In the genomic region with DNA sequence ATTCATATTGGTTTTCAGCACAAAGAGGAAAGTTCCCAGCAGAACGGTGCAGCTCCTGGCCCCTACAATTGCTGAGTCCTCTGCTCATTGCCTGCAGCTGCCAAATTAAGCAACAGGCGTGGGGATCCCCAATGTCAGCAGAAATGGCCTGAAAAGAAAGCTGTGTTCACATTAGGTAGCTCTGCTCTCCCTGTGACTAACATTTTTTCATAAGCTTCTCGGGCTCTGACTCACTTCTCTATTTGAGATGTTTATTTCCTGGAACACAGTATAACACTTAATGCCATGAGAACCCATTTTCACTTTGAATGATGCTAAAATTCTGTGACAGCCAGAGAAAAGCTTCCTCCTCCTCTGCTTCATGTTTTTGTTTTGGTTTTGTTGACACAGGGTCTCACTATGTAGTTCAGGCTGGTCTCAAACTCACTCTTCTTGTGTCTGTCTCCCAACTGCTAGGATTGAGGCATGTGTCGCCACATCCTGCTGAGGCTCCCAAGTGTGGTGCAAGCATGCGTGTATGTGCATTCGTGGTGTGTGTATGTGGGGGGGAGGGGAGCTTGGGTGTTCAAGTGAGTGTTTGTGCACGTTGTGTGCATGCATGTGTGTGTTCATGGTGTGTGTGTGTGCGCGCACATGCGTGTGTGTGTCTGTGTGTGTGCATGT, we compare ENCODE assay signal across 15 mouse cellular contexts. TPM values are rescaled to one million over a fixed set of nuclear protein-coding genes. Genes with fewer than 3 reads are reported as not detected.
DNase-seq lines count a peak whose midpoint lies in the region; ATAC-seq lines count a peak whose summit lies in the region.
"Had no signal": no experiment of that assay in that cellular context is flagged by ENCODE, and none has a peak within 500 bp of the region (broad histone marks: within the 10 kb centered on the region; RNA-seq: fewer than 3 reads in every experiment).

No protein-coding gene starts in this region.

- H3K9me3 ChIP-seq in heart, embryonic 11.5 days (replicated peaks; ENCODE audit: control insufficient read depth, low read length), result no peaks in the 10 kb centered on the region
- no peaks in the 10 kb centered on the region for H3K9me3 ChIP-seq in limb, embryonic 10.5 days (replicated peaks)
- H3K9me3 ChIP-seq in hindbrain, embryonic 12.5 days (replicated peaks), result no peaks in the 10 kb centered on the region
- H3K9me3 ChIP-seq: G1E; lung, embryonic 15.5 days had no signal

- H3K4me1 ChIP-seq in heart, embryonic 11.5 days (ENCODE audit: control insufficient read depth, insufficient read depth, low read length), result no peaks in the 10 kb centered on the region
- H3K4me1 ChIP-seq in limb, embryonic 10.5 days, result no peaks in the 10 kb centered on the region
- H3K4me1 ChIP-seq in hindbrain, embryonic 12.5 days, result no peaks in the 10 kb centered on the region
- H3K4me1 ChIP-seq: lung, embryonic 15.5 days had no signal

- peak; percentile 10 to 16 for DNase-seq in heart, postnatal 10 days
- DNase-seq in A20 (ENCODE audit: low read depth, low spot score) (peak; percentile 56), adipocyte (ENCODE audit: low spot score) (peak; percentile 44)
- no peak for DNase-seq in left cerebral cortex, postnatal 4 days
- DNase-seq in limb, embryonic 10.5 days (ENCODE audit: low spot score), result no peak
- DNase-seq: cerebellum, postnatal 25 days; heart, postnatal 36 days; right cerebral cortex, adult 18-20 months had no signal

- WGBS in heart, embryonic 11.5 days (ENCODE audit: insufficient replicate concordance), result 72% methylated on average over 10 of the region's 10 CpGs
- 4% methylated on average over 7 of the region's 10 CpGs for WGBS in macrophage (ENCODE audit: missing documents)
- 82% methylated on average over 10 of the region's 10 CpGs for WGBS in limb, embryonic 10.5 days
- WGBS in hindbrain, embryonic 12.5 days, result 79% methylated on average over 10 of the region's 10 CpGs

- no peaks in the 10 kb centered on the region for H3K79me2 ChIP-seq in macrophage (ENCODE audit: inconsistent target)

- intact Hi-C loops in heart, postnatal 10 days (cut with DNase I), result no loop called here
- intact Hi-C loops in left cerebral cortex, postnatal 4 days (cut with DNase I), result no loop called here

- no peak overlapping the region for H3K27ac ChIP-seq in heart, embryonic 11.5 days (ENCODE audit: low read depth, low read length)
- H3K27ac ChIP-seq in macrophage, result peak overlapping the region; percentile 69
- H3K27ac ChIP-seq in limb, embryonic 10.5 days, result no peak overlapping the region
- no peak overlapping the region for H3K27ac ChIP-seq in hindbrain, embryonic 12.5 days
- H3K27ac ChIP-seq: lung, embryonic 15.5 days had no signal

- H3K4me3 ChIP-seq in heart, embryonic 11.5 days (ENCODE audit: low read depth, low read length), result no peak overlapping the region
- H3K4me3 ChIP-seq in macrophage (ENCODE audit: inconsistent target), result peak overlapping the region; percentile 9; the same call in 1 of the 2 replicates
- H3K4me3 ChIP-seq in limb, embryonic 10.5 days, result no peak overlapping the region
- H3K4me3 ChIP-seq in hindbrain, embryonic 12.5 days, result no peak overlapping the region
- H3K4me3 ChIP-seq: lung, embryonic 15.5 days had no signal

- no peak for ATAC-seq in heart, embryonic 11.5 days (replicated peaks; ENCODE audit: insufficient number of reproducible peaks, low FRiP score, low TSS enrichment)
- ATAC-seq in hindbrain, embryonic 12.5 days (ENCODE audit: low FRiP score), result no peak

- peaks cover 4% of the 10 kb centered on the region; the same call in 1 of the 2 replicates for H3K36me3 ChIP-seq in heart, embryonic 11.5 days (ENCODE audit: control insufficient read depth, insufficient read depth, low read length)
- peaks cover 6% of the 10 kb centered on the region for H3K36me3 ChIP-seq in macrophage (ENCODE audit: inconsistent target)
- peaks cover 14% of the 10 kb centered on the region for H3K36me3 ChIP-seq in limb, embryonic 10.5 days
- peaks cover 14% of the 10 kb centered on the region for H3K36me3 ChIP-seq in hindbrain, embryonic 12.5 days

- H3K9ac ChIP-seq in heart, embryonic 11.5 days (ENCODE audit: low read depth, low read length), result no peak overlapping the region
- no peak overlapping the region for H3K9ac ChIP-seq in hindbrain, embryonic 12.5 days
- H3K9ac ChIP-seq: lung, embryonic 15.5 days had no signal

- H3K27me3 ChIP-seq in heart, embryonic 11.5 days (ENCODE audit: control insufficient read depth, insufficient read depth, low read length), result no peaks in the 10 kb centered on the region
- H3K27me3 ChIP-seq in limb, embryonic 10.5 days (ENCODE audit: low read depth, poor library complexity, severe bottlenecking), result no peaks in the 10 kb centered on the region
- no peaks in the 10 kb centered on the region for H3K27me3 ChIP-seq in hindbrain, embryonic 12.5 days
- H3K27me3 ChIP-seq: lung, embryonic 15.5 days had no signal

- no peak overlapping the region for H3K4me2 ChIP-seq in heart, embryonic 11.5 days
- H3K4me2 ChIP-seq in hindbrain, embryonic 12.5 days (replicated peaks), result no peak overlapping the region
- H3K4me2 ChIP-seq: lung, embryonic 15.5 days had no signal

RNA-seq across cellular contexts. Expression of a gene that starts 12.6 kb away (rescaled TPM):
- 100 to 1,000 TPM; 780 to 786 TPM for total RNA-seq in heart, postnatal 10 days (2021)
- 572 and 623 TPM in 2 replicates for polyA plus RNA-seq in heart, embryonic 11.5 days (2014; fragmentation: Nextera tagmentation; extraction: Ambion mirVana)
- total RNA-seq in macrophage (2018; cell fraction: chromatin; rRNA removed), result 10 to 100 TPM in 16 of 26 experiments, 1 to 10 TPM in 10; 2.5 to 28.4 (median 11.9) TPM
- total RNA-seq in macrophage (2018; cell fraction: cytosol; rRNA removed), result 100 to 1,000 TPM; 120 to 179 (median 146) TPM
- 10 to 100 TPM; 19.4 to 75.3 (median 44.1) TPM for total RNA-seq in macrophage (2018; cell fraction: nucleus; rRNA removed)
- 84.1 to 152 TPM (median 148 TPM) in 3 replicates for polyA plus RNA-seq in macrophage (2018)
- total RNA-seq in left cerebral cortex, postnatal 4 days (2021), result 100 to 1,000 TPM; 110 to 120 TPM
- polyA plus RNA-seq in limb, embryonic 10.5 days (2016; fragmentation: Nextera tagmentation; extraction: Ambion mirVana), result 337 and 352 TPM in 2 replicates
- 208 TPM in 2 replicates for polyA plus RNA-seq in hindbrain, embryonic 12.5 days (2016; fragmentation: Nextera tagmentation; extraction: Ambion mirVana)

RNA-seq across cellular contexts. Expression of a gene that starts 12.7 kb away (rescaled TPM):
- 100 to 1,000 TPM; 215 to 218 TPM for total RNA-seq in heart, postnatal 10 days (2021)
- polyA plus RNA-seq in heart, embryonic 11.5 days (2014; fragmentation: Nextera tagmentation; extraction: Ambion mirVana), result 292 and 318 TPM in 2 replicates
- total RNA-seq in macrophage (2018; cell fraction: chromatin; rRNA removed), result 10 to 100 TPM in 10 of 26 experiments, 1 to 10 TPM in 14, not detected in 2; 2.7 to 19.9 (median 7.9) TPM
- total RNA-seq in macrophage (2018; cell fraction: cytosol; rRNA removed), result 100 to 1,000 TPM in 19 of 26 experiments, 10 to 100 TPM in 7; 86.0 to 197 (median 118) TPM
- total RNA-seq in macrophage (2018; cell fraction: nucleus; rRNA removed), result 10 to 100 TPM in 24 of 26 experiments, 1 to 10 TPM in 2; 3.8 to 54.0 (median 23.9) TPM
- polyA plus RNA-seq in macrophage (2018), result 108 to 125 TPM (median 123 TPM) in 3 replicates
- 100 to 1,000 TPM; 157 to 174 TPM for total RNA-seq in left cerebral cortex, postnatal 4 days (2021)
- 297 and 307 TPM in 2 replicates for polyA plus RNA-seq in limb, embryonic 10.5 days (2016; fragmentation: Nextera tagmentation; extraction: Ambion mirVana)
- polyA plus RNA-seq in hindbrain, embryonic 12.5 days (2016; fragmentation: Nextera tagmentation; extraction: Ambion mirVana), result 280 and 325 TPM in 2 replicates

RNA-seq across cellular contexts. Expression of a gene that starts 26.1 kb away (rescaled TPM):
- under 1 TPM; 0.26 to 0.92 TPM for total RNA-seq in heart, postnatal 10 days (2021)
- 1.8 and 3.1 TPM in 2 replicates for polyA plus RNA-seq in heart, embryonic 11.5 days (2014; fragmentation: Nextera tagmentation; extraction: Ambion mirVana)
- 1 to 10 TPM in 11 of 26 experiments, under 1 TPM in 5, not detected in 10; 0.48 to 8.8 (median 1.4) TPM for total RNA-seq in macrophage (2018; cell fraction: chromatin; rRNA removed)
- under 1 TPM; 0.17 to 0.96 (median 0.49) TPM for total RNA-seq in macrophage (2018; cell fraction: cytosol; rRNA removed)
- 1 to 10 TPM in 14 of 26 experiments, under 1 TPM in 8, not detected in 4; 0.46 to 3.2 (median 1.3) TPM for total RNA-seq in macrophage (2018; cell fraction: nucleus; rRNA removed)
- 0.34 to 1.1 TPM (median 0.45 TPM) in 3 replicates for polyA plus RNA-seq in macrophage (2018)
- 1 to 10 TPM; 2.1 to 2.5 TPM for total RNA-seq in left cerebral cortex, postnatal 4 days (2021)
- 5.1 and 5.4 TPM in 2 replicates for polyA plus RNA-seq in limb, embryonic 10.5 days (2016; fragmentation: Nextera tagmentation; extraction: Ambion mirVana)
- polyA plus RNA-seq in hindbrain, embryonic 12.5 days (2016; fragmentation: Nextera tagmentation; extraction: Ambion mirVana), result 8.4 and 8.8 TPM in 2 replicates

RNA-seq across cellular contexts. Expression of a gene that starts 26.3 kb away (rescaled TPM):
- total RNA-seq in heart, postnatal 10 days (2021), result 10 to 100 TPM; 22.6 to 23.3 TPM
- polyA plus RNA-seq in heart, embryonic 11.5 days (2014; fragmentation: Nextera tagmentation; extraction: Ambion mirVana), result 20.2 and 21.3 TPM in 2 replicates
- 10 to 100 TPM; 18.2 to 70.8 (median 47.2) TPM for total RNA-seq in macrophage (2018; cell fraction: chromatin; rRNA removed)
- 10 to 100 TPM; 16.5 to 28.0 (median 20.7) TPM for total RNA-seq in macrophage (2018; cell fraction: cytosol; rRNA removed)
- total RNA-seq in macrophage (2018; cell fraction: nucleus; rRNA removed), result 10 to 100 TPM; 15.8 to 62.4 (median 34.6) TPM
- polyA plus RNA-seq in macrophage (2018), result 17.0 to 40.6 TPM (median 19.3 TPM) in 3 replicates
- 10 to 100 TPM; 30.6 to 31.1 TPM for total RNA-seq in left cerebral cortex, postnatal 4 days (2021)
- polyA plus RNA-seq in limb, embryonic 10.5 days (2016; fragmentation: Nextera tagmentation; extraction: Ambion mirVana), result 20.4 and 21.3 TPM in 2 replicates
- polyA plus RNA-seq in hindbrain, embryonic 12.5 days (2016; fragmentation: Nextera tagmentation; extraction: Ambion mirVana), result 32.9 and 34.7 TPM in 2 replicates

RNA-seq across cellular contexts. Expression of a gene that starts 29.9 kb away (rescaled TPM):
- not detected for total RNA-seq in heart, postnatal 10 days (2021)
- polyA plus RNA-seq in heart, embryonic 11.5 days (2014; fragmentation: Nextera tagmentation; extraction: Ambion mirVana), result not detected in 2 replicates
- total RNA-seq in macrophage (2018; cell fraction: chromatin; rRNA removed), result 1 to 10 TPM in 1 of 26 experiments, not detected in 25; 2.0 TPM
- under 1 TPM in 7 of 26 experiments, not detected in 19; 0.14 to 0.47 (median 0.19) TPM for total RNA-seq in macrophage (2018; cell fraction: cytosol; rRNA removed)
- total RNA-seq in macrophage (2018; cell fraction: nucleus; rRNA removed), result under 1 TPM in 1 of 26 experiments, not detected in 25; 0.53 TPM
- polyA plus RNA-seq in macrophage (2018), result not detected in 3 replicates
- not detected for total RNA-seq in left cerebral cortex, postnatal 4 days (2021)
- not detected in 2 replicates for polyA plus RNA-seq in limb, embryonic 10.5 days (2016; fragmentation: Nextera tagmentation; extraction: Ambion mirVana)
- 0.55 TPM in 1 of 2 replicates, not detected in the other for polyA plus RNA-seq in hindbrain, embryonic 12.5 days (2016; fragmentation: Nextera tagmentation; extraction: Ambion mirVana)
- total RNA-seq: G1E; gastrocnemius, adult 8-10 months; heart, postnatal 36 days had no signal
- polyA plus RNA-seq: G1E; kidney, embryonic 14.5 days; lung, embryonic 15.5 days had no signal

Comparison
In these comparisons a context has a peak if more than half of its experiments do, and no peak if none do; other contexts are left out.
1. DNase-seq: peak in heart, postnatal 10 days (2 of 2), A20 (single experiment) and adipocyte (single experiment); none in left cerebral cortex, postnatal 4 days (single experiment) and limb, embryonic 10.5 days (single experiment).